23 mouse cellular contexts compared by ENCODE assay signal in genomic region chr3:23568806-23569205, GRCm38 (mm10).
DNase-seq lines count a peak whose midpoint lies in the region; ATAC-seq lines count a peak whose summit lies in the region.
"Had no signal": no experiment of that assay in that cellular context is flagged by ENCODE, and none has a peak within 500 bp of the region (broad histone marks: within the 10 kb centered on the region; RNA-seq: fewer than 3 reads in every experiment).

No protein-coding gene starts in this region.

- WGBS in embryonic facial prominence, embryonic 13.5 days: 96% methylated on average over 12 of the region's 12 CpGs
- 95% methylated on average over 12 of the region's 12 CpGs for WGBS in embryonic facial prominence, embryonic 10.5 days

- H3K9me3 ChIP-seq in embryonic facial prominence, embryonic 13.5 days: peaks cover 3% of the 10 kb centered on the region; the same call in 1 of the 2 replicates
- H3K9me3 ChIP-seq in embryonic facial prominence, embryonic 10.5 days: peaks cover 22% of the 10 kb centered on the region; the same call in 1 of the 2 replicates

- intact Hi-C loops in left cerebral cortex, postnatal 4 days (cut with DNase I): no loop called here
- intact Hi-C loops in left cerebral cortex, postnatal 14 days (cut with DNase I): no loop called here

- no peak overlapping the region for H3K4me2 ChIP-seq in embryonic facial prominence, embryonic 13.5 days
- H3K4me2 ChIP-seq: forebrain, embryonic 12.5 days had no signal

- DNase-seq in cerebellum, postnatal 10 days: peak; percentile 57 to 66
- no peak for DNase-seq in cerebellum, adult 11-12 months
- no peak for DNase-seq in embryonic facial prominence, embryonic 10.5 days (ENCODE audit: low spot score)
- DNase-seq in heart, adult 11 months: peak; percentile 84
- no peak for DNase-seq in heart, adult 9 months (ENCODE audit: low spot score in 2 of 2)
- DNase-seq in left cerebral cortex, postnatal 4 days: peak; percentile 41
- DNase-seq in left cerebral cortex, postnatal 14 days (ENCODE audit: low spot score in 2 of 2): no peak
- DNase-seq: adrenal gland, adult 8-10 months; adrenal gland, postnatal 14 days; adrenal gland, postnatal 36 days; B cell, adult 2 months; cerebellum, adult 2 months; cerebellum, adult 9-10 months; cerebellum, postnatal 25 days had no signal

- no peak overlapping the region for H3K27ac ChIP-seq in embryonic facial prominence, embryonic 13.5 days
- no peak overlapping the region for H3K27ac ChIP-seq in embryonic facial prominence, embryonic 10.5 days (replicated peaks)
- H3K27ac ChIP-seq: forebrain, embryonic 12.5 days had no signal

- 0 out of 2 replicates have a peak, but pooled peaks have one; percentile 15 for ATAC-seq in embryonic facial prominence, embryonic 13.5 days (ENCODE audit: insufficient number of reproducible peaks, insufficient read depth, low FRiP score, low TSS enrichment, low read depth)
- ATAC-seq: activated CD4-positive, CD25-positive, alpha-beta regulatory T cell, adult 4 months; CD4-positive, CD25-positive, alpha-beta regulatory T cell, adult 4 months; forebrain, embryonic 14.5 days; forebrain, embryonic 16.5 days; Patski had no signal

- H3K4me3 ChIP-seq in embryonic facial prominence, embryonic 13.5 days: no peak overlapping the region
- H3K4me3 ChIP-seq in embryonic facial prominence, embryonic 10.5 days: no peak overlapping the region
- H3K4me3 ChIP-seq: forebrain, embryonic 12.5 days had no signal

- no peaks in the 10 kb centered on the region for H3K4me1 ChIP-seq in embryonic facial prominence, embryonic 13.5 days
- no peaks in the 10 kb centered on the region for H3K4me1 ChIP-seq in embryonic facial prominence, embryonic 10.5 days
- H3K4me1 ChIP-seq: forebrain, embryonic 12.5 days had no signal

- H3K36me3 ChIP-seq in embryonic facial prominence, embryonic 13.5 days: no peaks in the 10 kb centered on the region
- no peaks in the 10 kb centered on the region for H3K36me3 ChIP-seq in embryonic facial prominence, embryonic 10.5 days (replicated peaks)
- H3K36me3 ChIP-seq: forebrain, embryonic 12.5 days; G1E had no signal

- no peaks in the 10 kb centered on the region for H3K27me3 ChIP-seq in embryonic facial prominence, embryonic 13.5 days
- H3K27me3 ChIP-seq in embryonic facial prominence, embryonic 10.5 days (replicated peaks; ENCODE audit: low read depth, poor library complexity, severe bottlenecking): no peaks in the 10 kb centered on the region
- H3K27me3 ChIP-seq: CH12.LX; forebrain, embryonic 12.5 days; Patski had no signal

- H3K9ac ChIP-seq in embryonic facial prominence, embryonic 13.5 days: no peak overlapping the region
- H3K9ac ChIP-seq: forebrain, embryonic 12.5 days had no signal

Comparison
In these comparisons a context has a peak if more than half of its experiments do, and no peak if none do; other contexts are left out.
1. DNase-seq: peak in cerebellum, postnatal 10 days (2 of 2), heart, adult 11 months (single experiment) and left cerebral cortex, postnatal 4 days (single experiment); none in cerebellum, adult 11-12 months (single experiment), embryonic facial prominence, embryonic 10.5 days (single experiment), heart, adult 9 months (0 of 2) and left cerebral cortex, postnatal 14 days (0 of 2).